Mouse (Mus musculus): ENCODE measurements around the gene Drap1. TPM values are rescaled to one million over a fixed set of nuclear protein-coding genes. Genes with fewer than 3 reads are reported as not detected.

The Drap1 gene
- total RNA-seq (2015; ENCODE audit: low replicate concordance) = 22.3 and 31.0 TPM in 2 replicates
- 8.3 and 25.4 TPM in 2 replicates for total RNA-seq (2017; ENCODE audit: low replicate concordance)

DNA sequence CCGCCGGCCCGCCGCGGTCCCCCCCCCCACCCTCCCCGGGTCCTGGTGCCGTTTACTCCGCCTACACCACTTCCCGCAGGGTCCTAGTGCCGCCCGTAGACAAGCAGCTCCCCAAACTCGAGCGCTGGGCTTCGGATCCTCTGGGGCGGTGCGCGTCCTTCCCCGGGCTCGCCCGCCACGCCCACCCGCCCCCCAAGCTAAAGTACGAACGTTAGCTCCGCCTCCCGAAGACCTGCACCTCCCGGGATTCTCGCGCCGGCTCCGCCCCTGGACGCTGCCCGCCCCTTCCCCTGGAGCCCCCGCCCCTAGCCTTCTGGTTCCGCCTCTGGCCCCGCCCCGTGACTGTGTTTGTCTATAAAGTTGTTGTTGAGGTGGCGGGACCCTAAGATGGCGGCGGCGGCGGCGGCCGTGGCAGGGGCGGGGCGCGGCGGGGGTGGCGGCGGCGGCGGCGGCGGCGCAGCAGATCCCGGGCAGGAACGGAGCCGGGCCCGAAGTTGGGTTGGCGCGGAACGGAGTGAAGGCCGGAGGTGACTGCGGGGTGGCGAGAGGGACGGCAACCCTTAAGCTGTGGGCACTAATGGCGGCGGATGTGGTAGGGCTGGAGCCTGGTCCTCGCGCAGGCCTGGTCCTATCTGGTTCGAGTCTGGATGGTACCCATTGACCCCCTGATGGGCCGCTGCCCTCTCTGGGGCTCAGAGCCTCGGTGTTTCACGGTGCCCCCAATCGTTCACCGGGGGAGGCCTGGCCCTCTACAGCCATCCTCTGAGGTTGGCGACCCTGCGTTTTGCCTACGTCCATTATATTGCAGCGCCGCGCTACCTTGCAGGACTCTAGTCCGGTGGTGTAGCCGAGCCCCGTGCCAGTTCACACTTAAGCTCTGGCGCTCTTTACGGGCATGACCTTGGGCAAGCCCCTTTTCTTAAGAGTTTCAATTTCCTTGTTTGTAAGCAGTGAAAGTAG is at the start of gene Drap1, which contains the start of gene AI837181:
TSS of gene Drap1 (minus strand) at position 198 of the 960 bp plus-strand sequence.
TSS of gene AI837181 (plus strand) at position 363 of the 960 bp plus-strand sequence.
- peak; percentile 78 for ATAC-seq (replicated peaks; ENCODE audit: low FRiP score, poor library complexity, severe bottlenecking)

GRCm38 (mm10) chr19:5473720-5474119 is 48.9 kb upstream of the Drap1 start, which contains the start of gene Efemp2:
Efemp2 (plus strand) TSS chr19:5473954.
- ATAC-seq (replicated peaks; ENCODE audit: low FRiP score, poor library complexity, severe bottlenecking) = no peak

DNA sequence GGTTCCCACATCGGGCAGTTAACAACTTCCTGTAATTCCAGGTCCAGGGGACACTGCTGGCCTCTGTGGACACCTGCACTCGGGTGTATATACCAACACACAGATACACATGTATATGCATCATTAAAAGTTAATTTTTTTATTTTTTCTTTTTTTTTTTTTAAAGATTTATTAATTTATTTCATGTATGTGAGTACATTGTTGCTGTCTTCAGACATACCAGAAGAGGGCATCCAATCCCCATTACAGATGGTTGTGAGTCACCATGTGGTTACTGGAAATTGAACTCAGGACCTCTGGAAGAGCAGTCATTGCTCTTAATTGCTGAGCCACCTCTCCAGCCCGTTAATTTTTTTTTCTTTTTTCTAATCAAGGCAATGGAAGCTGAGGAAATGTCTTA is 48.1 kb upstream of the Drap1 start:
- no peak for ATAC-seq (replicated peaks; ENCODE audit: low FRiP score, poor library complexity, severe bottlenecking)

- ATAC-seq (replicated peaks; ENCODE audit: low FRiP score, poor library complexity, severe bottlenecking) = no peak
These were observed 47.1 kb upstream of the Drap1 start for GRCm38 (mm10) chr19:5471846-5472245.

GRCm38 (mm10) chr19:5468374-5468773 is 43.6 kb upstream of the Drap1 start, which contains the start of gene Ctsw:
Ctsw (minus strand) TSS chr19:5468507.
- no peak for ATAC-seq (replicated peaks; ENCODE audit: low FRiP score, poor library complexity, severe bottlenecking)

- ATAC-seq (replicated peaks; ENCODE audit: low FRiP score, poor library complexity, severe bottlenecking) = no peak
These were observed 42.2 kb upstream of the Drap1 start for GRCm38 (mm10) chr19:5466916-5467500.

GRCm38 (mm10) chr19:5465037-5465436 is 40.3 kb upstream of the Drap1 start:
- ATAC-seq (replicated peaks; ENCODE audit: low FRiP score, poor library complexity, severe bottlenecking) = no peak

GRCm38 (mm10) chr19:5463791-5464562 is 39.2 kb upstream of the Drap1 start:
- ATAC-seq (replicated peaks; ENCODE audit: low FRiP score, poor library complexity, severe bottlenecking) = no peak

GRCm38 (mm10) chr19:5463212-5463611 is 38.4 kb upstream of the Drap1 start:
- no peak for ATAC-seq (replicated peaks; ENCODE audit: low FRiP score, poor library complexity, severe bottlenecking)

GRCm38 (mm10) chr19:5461411-5461810 is 36.6 kb upstream of the Drap1 start:
- no peak for ATAC-seq (replicated peaks; ENCODE audit: low FRiP score, poor library complexity, severe bottlenecking)

DNA sequence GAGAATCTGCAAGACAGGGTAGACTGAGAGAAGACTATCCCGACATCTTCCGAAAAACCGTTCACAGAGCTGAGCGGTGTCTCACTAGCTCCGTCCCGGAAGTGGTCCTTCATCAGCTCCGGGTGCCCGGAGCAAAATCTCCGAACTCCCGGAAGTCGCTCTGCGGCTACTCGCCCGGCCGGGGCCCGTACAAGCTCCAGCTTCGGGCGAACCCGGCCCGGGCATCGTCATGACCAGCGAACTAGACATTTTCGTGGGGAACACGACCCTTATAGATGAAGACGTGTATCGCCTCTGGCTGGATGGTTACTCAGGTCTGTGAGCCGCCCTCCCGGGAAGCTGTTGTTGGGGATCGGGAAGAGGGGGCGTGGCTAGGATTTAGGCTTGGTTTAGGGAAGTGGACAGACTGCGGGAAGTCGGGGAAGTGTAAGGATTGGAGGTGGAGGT is 35.7 kb upstream of the Drap1 start, which contains the start of gene Fibp:
TSS of gene Fibp (plus strand) at position 151 of the 447 bp plus-strand sequence.
- ATAC-seq (replicated peaks; ENCODE audit: low FRiP score, poor library complexity, severe bottlenecking) = peak; percentile 78

GRCm38 (mm10) chr19:5459896-5460295 is 35.1 kb upstream of the Drap1 start:
- ATAC-seq (replicated peaks; ENCODE audit: low FRiP score, poor library complexity, severe bottlenecking) = no peak

- ATAC-seq (replicated peaks; ENCODE audit: low FRiP score, poor library complexity, severe bottlenecking) = no peak
These were observed 34.2 kb upstream of the Drap1 start for GRCm38 (mm10) chr19:5459019-5459418.

DNA sequence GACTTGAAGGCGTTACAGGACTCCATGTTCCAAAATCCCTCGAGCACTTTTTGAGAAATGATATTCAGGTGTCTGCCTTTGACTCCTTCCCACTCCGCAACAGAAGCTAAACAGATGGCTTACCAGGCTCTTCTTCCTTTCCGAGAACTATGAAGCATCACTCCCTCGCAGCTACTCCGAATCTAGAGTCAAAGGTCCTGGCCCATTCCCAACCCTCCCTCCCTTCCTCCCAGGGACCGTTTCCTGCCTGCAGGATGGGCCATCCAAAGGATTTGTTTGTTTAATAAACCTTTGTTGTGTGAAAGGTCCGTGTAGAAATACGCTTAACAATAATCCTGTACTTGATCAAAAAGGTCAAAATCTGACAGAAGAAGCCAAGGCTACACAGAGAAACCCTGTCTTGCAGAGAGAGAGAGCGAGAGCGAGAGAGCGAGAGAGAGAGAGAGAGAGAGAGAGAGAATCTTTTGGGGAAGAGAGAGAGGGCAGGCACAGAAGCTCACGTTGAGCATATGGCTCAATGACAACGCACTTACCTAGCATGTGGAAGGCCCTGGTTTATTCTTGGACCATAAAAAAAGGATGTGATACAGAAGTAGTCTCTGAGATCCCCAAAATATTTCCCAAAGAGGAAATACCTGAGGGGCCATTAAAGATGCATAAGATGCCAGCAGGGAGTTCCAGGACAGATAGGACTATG is 33.1 kb upstream of the Drap1 start, which contains the start of gene Ccdc85b:
TSS of gene Ccdc85b (minus strand) at position 149 of the 697 bp plus-strand sequence.
- no peak for ATAC-seq (replicated peaks; ENCODE audit: low FRiP score, poor library complexity, severe bottlenecking)

DNA sequence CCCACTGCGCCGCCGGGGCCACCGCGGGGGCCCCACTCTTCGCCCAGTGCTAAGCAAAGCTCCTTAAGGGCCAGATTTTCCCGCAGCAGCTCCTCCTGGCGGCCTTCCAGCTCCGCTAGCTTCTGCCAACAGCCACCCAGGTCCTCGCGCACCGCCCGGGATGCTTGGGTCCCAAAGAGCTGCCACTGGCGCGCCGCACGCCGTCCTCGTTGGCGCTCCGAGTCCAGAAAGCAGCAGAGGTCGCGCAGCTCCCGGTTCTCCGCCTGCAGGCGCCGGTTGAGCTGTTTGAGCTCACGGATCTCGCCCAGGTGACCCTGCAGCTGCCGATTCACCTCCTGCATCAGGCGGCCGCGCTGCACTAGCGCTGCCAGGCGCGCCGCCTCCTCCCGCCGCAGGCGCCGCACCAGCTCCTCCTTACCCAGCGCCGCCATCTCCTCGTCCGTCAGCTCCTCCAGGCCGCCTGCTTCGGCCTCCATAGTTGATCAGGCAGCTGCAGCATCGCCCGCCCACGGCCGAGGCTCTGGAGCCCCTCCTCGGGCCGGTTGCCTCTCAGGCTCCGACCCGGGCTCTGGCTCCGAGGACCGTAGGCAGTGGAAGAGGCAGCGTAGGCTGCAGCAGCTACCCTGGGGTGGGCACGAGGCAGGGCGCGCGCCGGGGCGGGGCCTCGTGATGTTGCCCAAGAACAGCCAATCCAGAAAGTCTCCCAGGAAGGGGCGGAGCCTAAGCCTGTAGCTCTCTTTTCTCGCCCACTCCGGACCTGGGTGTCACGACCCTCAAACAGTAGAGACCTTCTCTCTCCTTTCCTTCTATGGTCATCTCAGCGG is 32.4 kb upstream of the Drap1 start:
- peak; percentile 91 for ATAC-seq (replicated peaks; ENCODE audit: low FRiP score, poor library complexity, severe bottlenecking)

DNA sequence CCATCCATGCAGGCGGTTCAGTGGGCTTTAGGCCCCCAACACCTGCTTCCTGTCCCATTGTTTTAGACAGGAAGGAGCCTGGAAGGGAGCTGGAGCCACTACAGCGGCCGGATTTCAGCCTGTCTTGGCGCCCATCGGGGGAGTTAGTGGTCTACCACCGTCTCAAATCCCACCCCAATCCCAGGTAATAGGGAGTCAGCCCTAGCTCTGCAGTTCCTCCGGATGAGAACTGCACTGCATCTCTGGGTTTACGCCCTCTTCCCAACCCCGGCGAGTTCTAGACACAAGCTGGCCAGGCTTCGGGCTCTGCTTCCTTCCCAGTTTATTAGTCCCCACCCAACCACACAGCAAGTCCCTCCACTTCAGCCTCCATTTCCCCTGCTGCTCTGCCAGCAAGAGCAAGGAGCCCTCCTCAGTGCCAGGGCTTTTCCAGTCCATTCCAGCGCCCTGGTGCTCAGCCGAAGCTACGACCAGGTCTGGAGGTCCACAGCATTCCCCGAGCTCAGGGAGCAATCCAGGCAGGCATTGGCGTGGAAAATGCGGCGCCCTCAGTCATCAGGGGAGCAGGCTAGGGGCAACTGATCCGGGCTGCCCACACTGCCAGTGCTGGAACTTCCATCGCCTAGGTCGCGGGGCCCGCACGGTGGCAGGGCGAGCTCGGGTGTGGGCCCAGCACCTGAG is 31.6 kb upstream of the Drap1 start:
- no peak for ATAC-seq (replicated peaks; ENCODE audit: low FRiP score, poor library complexity, severe bottlenecking)

GRCm38 (mm10) chr19:5455568-5455967 is 30.8 kb upstream of the Drap1 start:
- ATAC-seq (replicated peaks; ENCODE audit: low FRiP score, poor library complexity, severe bottlenecking) = no peak

GRCm38 (mm10) chr19:5455037-5455436 is 30.3 kb upstream of the Drap1 start:
- ATAC-seq (replicated peaks; ENCODE audit: low FRiP score, poor library complexity, severe bottlenecking) = no peak

Data from erythroid progenitor cell, adult 5-6 weeks (primary cell).